Mouse (Mus musculus): ENCODE data around the gene R3hdm4. TPM values are rescaled to one million over a fixed set of nuclear protein-coding genes. Genes with fewer than 3 reads are reported as not detected.

R3hdm4 gene
- total RNA-seq (2014; rRNA removed; ENCODE audit: low replicate concordance) (40.9 and 58.4 TPM in 2 replicates), polyA plus RNA-seq (2015; fragmentation: Nextera tagmentation; extraction: Ambion mirVana) (104 and 107 TPM in 2 replicates)

DNA sequence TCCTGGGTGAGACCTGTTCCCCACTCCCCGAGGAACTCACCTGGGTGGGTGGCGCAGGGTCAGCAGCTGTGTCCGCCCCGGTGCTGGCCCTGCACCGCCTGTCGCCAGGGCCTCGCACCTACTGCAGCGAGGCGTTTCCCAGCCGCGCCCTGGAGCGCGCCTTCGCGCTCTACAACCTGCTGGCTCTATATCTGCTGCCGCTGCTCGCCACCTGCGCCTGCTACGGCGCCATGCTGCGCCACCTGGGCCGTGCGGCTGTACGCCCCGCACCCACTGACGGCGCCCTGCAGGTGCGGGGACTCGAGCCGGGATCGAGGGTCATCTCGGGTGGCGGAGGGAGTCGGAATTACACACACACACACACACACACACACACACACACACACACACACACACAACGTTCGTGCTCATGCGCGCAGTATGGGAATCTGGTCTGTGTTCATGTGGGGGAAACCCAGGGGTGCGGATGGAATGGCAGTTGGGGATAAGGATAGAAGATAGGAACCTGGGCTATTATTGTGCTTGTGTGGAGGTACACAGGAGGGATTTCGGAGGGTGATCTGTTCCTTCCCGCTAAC, at the start of gene R3hdm4:
Gene R3hdm4, minus strand, starts transcription at position 251 of the 578 bp plus-strand sequence.
- no peak for TF ChIP-seq EP300 (IDR thresholded peaks at IDR 0.05; ENCODE audit: low read depth)
- TF ChIP-seq CTCF (IDR thresholded peaks at IDR 0.05; ENCODE audit: low read depth) = no peak
- H3K9me3 ChIP-seq (replicated peaks; ENCODE audit: control insufficient read depth, low read length) = no peaks in the 10 kb centered on the region
- H3K27ac ChIP-seq (ENCODE audit: low read depth) = no peak within 1 kb of the TSS
- ATAC-seq (ENCODE audit: insufficient read depth, low read depth) (no peak), DNase-seq (ENCODE audit: low spot score) (no peak)
- no peaks in the 10 kb centered on the region for H3K36me3 ChIP-seq (replicated peaks; ENCODE audit: control insufficient read depth, insufficient read depth, low read length)
- H3K27me3 ChIP-seq (ENCODE audit: control insufficient read depth, insufficient read depth, low read length) = peaks cover 61% of the 10 kb centered on the region
- no peak within 1 kb of the TSS for H3K9ac ChIP-seq (replicated peaks; ENCODE audit: low read depth, low read length)
- H3K4me3 ChIP-seq (ENCODE audit: low read depth, low read length) = peak within 1 kb of the TSS; percentile 12
- WGBS = 7% methylated on average over 34 of the region's 41 CpGs
- peak within 1 kb of the TSS; percentile 43 for H3K4me2 ChIP-seq (ENCODE audit: low read depth, low read length)
- H3K4me1 ChIP-seq (ENCODE audit: control insufficient read depth, insufficient read depth) = peaks cover 14% of the 10 kb centered on the region

DNA sequence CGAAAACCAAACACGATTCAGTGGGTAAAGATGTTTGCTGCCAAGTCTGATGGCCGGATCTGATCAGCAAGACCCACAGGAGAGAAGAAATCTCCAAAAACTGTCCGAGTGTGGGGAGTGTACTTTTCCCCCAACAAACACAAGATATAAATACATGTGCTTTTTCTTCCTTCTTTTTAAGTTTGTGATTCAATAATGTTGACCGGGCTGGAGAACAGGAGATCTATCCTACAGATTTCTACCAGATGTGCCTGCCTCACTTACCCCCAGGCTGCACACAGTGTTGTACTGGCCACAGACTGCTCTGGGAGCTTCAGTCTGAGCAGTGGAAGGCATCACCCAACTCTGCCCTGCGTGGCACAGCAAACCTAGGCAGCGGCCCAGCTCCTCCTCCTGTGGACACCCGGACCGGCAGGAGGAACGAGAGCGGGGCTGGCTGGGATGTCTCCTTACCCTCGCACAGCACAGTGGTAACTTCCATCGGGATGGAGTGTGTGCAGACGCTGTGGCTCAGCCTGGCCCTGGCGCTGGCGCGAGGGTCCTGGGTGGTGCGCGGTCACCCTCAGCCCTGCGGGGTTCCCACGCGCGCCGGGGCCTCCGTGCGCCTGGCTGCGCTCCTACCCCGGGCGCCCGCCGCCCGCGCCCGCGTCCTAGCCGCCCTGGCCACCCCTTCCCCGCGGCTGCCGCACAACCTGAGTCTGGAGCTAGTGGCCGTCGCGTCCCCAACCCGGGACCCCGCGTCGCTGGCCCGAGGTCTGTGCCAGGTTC, 49.6 kb upstream of the R3hdm4 start, which contains the start of gene Grin3b:
Gene Grin3b, plus strand, starts transcription at position 301 of the 768 bp plus-strand sequence.
- DNase-seq (ENCODE audit: low spot score) = no peak
- H3K27me3 ChIP-seq (ENCODE audit: control insufficient read depth, insufficient read depth, low read length) = peaks cover 28% of the 10 kb centered on the region
- ATAC-seq (ENCODE audit: insufficient read depth, low read depth) = peak; percentile 7

DNA sequence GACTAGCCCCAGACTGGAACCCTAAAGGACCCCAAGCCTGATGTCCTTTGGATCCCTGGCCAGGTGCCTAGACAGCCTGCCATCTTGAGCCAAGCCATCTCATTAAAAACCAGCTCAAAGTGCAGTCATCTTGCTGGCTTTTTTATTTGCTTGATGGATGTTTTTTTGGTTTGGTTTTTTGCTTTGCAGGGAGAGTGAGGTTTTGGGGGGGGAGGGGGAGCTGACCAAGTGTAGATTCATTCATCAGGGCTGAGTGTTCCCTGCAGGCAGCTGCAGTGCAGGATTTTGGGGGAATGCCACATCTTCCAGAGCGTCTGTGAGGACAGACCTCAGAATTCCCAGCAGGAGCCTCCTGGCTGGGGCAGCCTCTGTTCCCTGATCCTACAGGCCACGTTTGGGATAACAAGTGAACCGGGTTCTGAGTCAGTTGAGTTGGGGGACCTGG, 48.1 kb upstream of the R3hdm4 start:
- ATAC-seq (ENCODE audit: insufficient read depth, low read depth) (no peak), DNase-seq (ENCODE audit: low spot score) (no peak)
- Histone ChIP-seq H3K27me3 (ENCODE audit: control insufficient read depth, insufficient read depth, low read length) (peaks cover 28% of the 10 kb centered on the region), H3K36me3 (replicated peaks; ENCODE audit: control insufficient read depth, insufficient read depth, low read length) (peaks cover 43% of the 10 kb centered on the region), H3K4me3 (ENCODE audit: low read depth, low read length) (no peak overlapping the region), H3K9me3 (replicated peaks; ENCODE audit: control insufficient read depth, low read length) (no peaks in the 10 kb centered on the region), H3K9ac (replicated peaks; ENCODE audit: low read depth, low read length) (no peak overlapping the region), H3K27ac (ENCODE audit: low read depth) (no peak overlapping the region), H3K4me1 (ENCODE audit: control insufficient read depth, insufficient read depth) (no peaks in the 10 kb centered on the region), H3K4me2 (ENCODE audit: low read depth, low read length) (no peak overlapping the region)
- TF ChIP-seq CTCF (IDR thresholded peaks at IDR 0.05; ENCODE audit: low read depth) = no peak
- no peak for TF ChIP-seq EP300 (IDR thresholded peaks at IDR 0.05; ENCODE audit: low read depth)
- 22% methylated on average over 3 of the region's 3 CpGs for WGBS

More for the DNA sequence above, 49.6 kb upstream of the R3hdm4 start, which contains the start of gene Grin3b:
- Histone ChIP-seq H3K4me3 (ENCODE audit: low read depth, low read length) (peak within 1 kb of the TSS; percentile 35), H3K36me3 (replicated peaks; ENCODE audit: control insufficient read depth, insufficient read depth, low read length) (peaks cover 37% of the 10 kb centered on the region), H3K9me3 (replicated peaks; ENCODE audit: control insufficient read depth, low read length) (no peaks in the 10 kb centered on the region), H3K4me2 (ENCODE audit: low read depth, low read length) (peak within 1 kb of the TSS; percentile 59), H3K27ac (ENCODE audit: low read depth) (no peak within 1 kb of the TSS), H3K9ac (replicated peaks; ENCODE audit: low read depth, low read length) (peak within 1 kb of the TSS; percentile 30; the same call in 1 of the 2 replicates), H3K4me1 (ENCODE audit: control insufficient read depth, insufficient read depth) (no peaks in the 10 kb centered on the region)
- 9% methylated on average over 44 of the region's 47 CpGs for WGBS
- TF ChIP-seq EP300 (IDR thresholded peaks at IDR 0.05; ENCODE audit: low read depth) (no peak), CTCF (IDR thresholded peaks at IDR 0.05; ENCODE audit: low read depth) (no peak)

DNA sequence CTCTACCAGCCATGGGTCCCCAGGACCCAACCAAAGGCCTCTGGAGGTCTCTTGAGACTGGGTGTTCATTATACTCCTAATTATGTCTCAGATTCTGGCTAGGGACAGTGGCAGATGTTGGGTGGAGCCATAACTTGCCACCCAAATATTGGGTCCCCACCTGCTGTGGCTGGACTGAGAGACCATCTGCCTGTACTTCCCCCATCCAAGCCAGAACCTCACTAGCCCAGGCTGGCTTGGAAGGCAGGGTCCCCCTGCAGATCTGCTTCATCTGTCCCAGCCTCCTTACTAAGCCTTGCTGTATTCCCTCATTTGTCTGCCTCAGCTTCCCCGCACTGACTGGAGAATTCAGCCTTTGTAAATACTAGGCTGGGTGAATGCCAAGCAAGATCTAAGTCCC, 47.2 kb upstream of the R3hdm4 start:
- H3K9me3 ChIP-seq (replicated peaks; ENCODE audit: control insufficient read depth, low read length) = no peaks in the 10 kb centered on the region

DNA sequence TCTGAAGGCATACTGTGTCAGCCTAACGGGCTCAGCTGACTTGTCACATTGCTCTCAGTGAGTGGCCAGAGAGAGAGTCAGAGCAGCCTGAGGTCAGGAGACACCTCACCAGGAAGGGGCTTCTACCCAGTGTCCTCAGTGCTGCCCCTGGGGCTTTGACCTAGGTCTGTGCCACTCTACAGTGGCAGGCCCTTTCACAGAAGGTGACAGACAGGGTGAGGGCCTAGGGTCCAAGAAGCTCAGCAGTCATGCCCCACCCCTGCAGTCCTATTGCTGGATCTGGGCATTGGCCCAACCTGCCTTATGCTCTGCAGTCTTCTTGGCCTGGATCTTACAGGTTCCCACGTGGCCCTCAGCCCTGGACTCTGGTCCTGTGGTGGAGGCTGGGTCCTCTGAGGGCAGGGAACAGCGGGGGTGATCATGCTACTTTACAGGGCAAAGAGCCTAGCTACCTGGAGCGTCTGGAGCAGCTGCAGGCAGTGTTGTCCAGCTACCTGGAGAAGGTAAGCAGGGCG, 45.9 kb upstream of the R3hdm4 start:
- DNase-seq (ENCODE audit: low spot score) (no peak), ATAC-seq (ENCODE audit: insufficient read depth, low read depth) (no peak)
- no peaks in the 10 kb centered on the region for H3K4me1 ChIP-seq (ENCODE audit: control insufficient read depth, insufficient read depth)
- no peak overlapping the region for H3K4me3 ChIP-seq (ENCODE audit: low read depth, low read length)
- WGBS = 89% methylated on average over 5 of the region's 5 CpGs
- H3K4me2 ChIP-seq (ENCODE audit: low read depth, low read length) = no peak overlapping the region
- peaks cover 26% of the 10 kb centered on the region for H3K27me3 ChIP-seq (ENCODE audit: control insufficient read depth, insufficient read depth, low read length)
- H3K27ac ChIP-seq (ENCODE audit: low read depth) = no peak overlapping the region
- H3K9me3 ChIP-seq (replicated peaks; ENCODE audit: control insufficient read depth, low read length) = no peaks in the 10 kb centered on the region
- peaks cover 62% of the 10 kb centered on the region for H3K36me3 ChIP-seq (replicated peaks; ENCODE audit: control insufficient read depth, insufficient read depth, low read length)
- TF ChIP-seq CTCF (IDR thresholded peaks at IDR 0.05; ENCODE audit: low read depth) = no peak
- no peak for TF ChIP-seq EP300 (IDR thresholded peaks at IDR 0.05; ENCODE audit: low read depth)
- no peak overlapping the region for H3K9ac ChIP-seq (replicated peaks; ENCODE audit: low read depth, low read length)

More for the DNA sequence above, 47.2 kb upstream of the R3hdm4 start:
- no peak for TF ChIP-seq CTCF (IDR thresholded peaks at IDR 0.05; ENCODE audit: low read depth)
- no peak for TF ChIP-seq EP300 (IDR thresholded peaks at IDR 0.05; ENCODE audit: low read depth)
- peaks cover 28% of the 10 kb centered on the region for H3K27me3 ChIP-seq (ENCODE audit: control insufficient read depth, insufficient read depth, low read length)
- H3K9ac ChIP-seq (replicated peaks; ENCODE audit: low read depth, low read length) = no peak overlapping the region
- DNase-seq (ENCODE audit: low spot score) (no peak), ATAC-seq (ENCODE audit: insufficient read depth, low read depth) (no peak)
- 84% methylated on average over 1 of the region's 1 CpGs for WGBS
- peaks cover 50% of the 10 kb centered on the region for H3K36me3 ChIP-seq (replicated peaks; ENCODE audit: control insufficient read depth, insufficient read depth, low read length)
- H3K27ac ChIP-seq (ENCODE audit: low read depth) = no peak overlapping the region
- H3K4me1 ChIP-seq (ENCODE audit: control insufficient read depth, insufficient read depth) = no peaks in the 10 kb centered on the region
- no peak overlapping the region for H3K4me2 ChIP-seq (ENCODE audit: low read depth, low read length)
- no peak overlapping the region for H3K4me3 ChIP-seq (ENCODE audit: low read depth, low read length)
